Mouse (Mus musculus) stomach, embryonic 14.5 days (tissue): ENCODE results near the gene Cdh23. TPM values are rescaled to one million over a fixed set of nuclear protein-coding genes. Genes with fewer than 3 reads are reported as not detected.

Experiments used
- ATAC-seq: fragments of 200-750 bp; cut with Nextera tagmentation; 2 replicates; pipeline ENCODE4 v1.8.0; 2017; ENCODE audit warnings: low read depth, moderate TSS enrichment; ENCODE audit not compliant: insufficient number of reproducible peaks, insufficient read depth, low FRiP score
- H3K27ac ChIP-seq: fragments of 300-500 bp; sonication (generic); 2 replicates; pipeline ENCODE4 v1.5.1; 2014; ENCODE audit warnings: mild to moderate bottlenecking, low read length, moderate library complexity, mixed read lengths
- H3K27me3 ChIP-seq: fragments of 300-500 bp; sonication (generic); 2 replicates; pipeline ENCODE4 v1.6.1; 2014; ENCODE audit warnings: low read length, control low read depth, mixed read lengths; ENCODE audit not compliant: control insufficient read depth, insufficient read depth
- H3K36me3 ChIP-seq: fragments of 300-500 bp; sonication (generic); 2 replicates; pipeline ENCODE4 v1.6.1; 2014; ENCODE audit warnings: mild to moderate bottlenecking, control low read depth, low read length, moderate library complexity, mixed read lengths; ENCODE audit not compliant: control insufficient read depth, insufficient read depth
- H3K4me1 ChIP-seq: fragments of 300-500 bp; sonication (generic); 2 replicates; pipeline ENCODE4 v1.6.1; 2014; ENCODE audit warnings: low read length, control low read depth, mixed read lengths; ENCODE audit not compliant: control insufficient read depth, insufficient read depth
- H3K4me2 ChIP-seq: fragments of 300-500 bp; sonication (generic); replicated peaks from 2 replicates; pipeline ENCODE4 v1.6.1; 2014; ENCODE audit warnings: low read depth, low read length, control low read depth
- H3K4me3 ChIP-seq: fragments of 300-500 bp; sonication (generic); 2 replicates; pipeline ENCODE4 v1.5.1; 2014; ENCODE audit warnings: low read depth, low read length, control low read depth
- H3K9ac ChIP-seq: fragments of 300-500 bp; sonication (generic); replicated peaks from 2 replicates; pipeline ENCODE4 v1.6.1; 2014; ENCODE audit warnings: low read depth, mild to moderate bottlenecking, control low read depth, low read length, moderate library complexity, mixed read lengths
- H3K9me3 ChIP-seq: fragments of 300-500 bp; sonication (generic); 2 replicates; pipeline ENCODE4 v1.6.1; 2016; ENCODE audit warnings: low read depth, low read length, control low read depth; ENCODE audit not compliant: control insufficient read depth
- WGBS: fragments of 180-500 bp; shearing (Covaris S2); extraction: QIAGEN DNeasy Blood & Tissue Kit; methylation state at CpG from one replicate; pipeline ENCODE4 v1.1.7; 2014; 5-methylcytosine and 5-hydroxymethylcytosine counted together
- polyA plus RNA-seq: library from polyadenylated mRNA; unstranded; fragments of >200 nt; fragmentation: Nextera tagmentation; extraction: Ambion mirVana; gene quantifications from 2 replicates; pipeline ENCODE4 v1.2.1, GENCODE M21; 2014

Cdh23 gene
- polyA plus RNA-seq, 1 experiment from 2014 or later = 0.71 TPM

DNA sequence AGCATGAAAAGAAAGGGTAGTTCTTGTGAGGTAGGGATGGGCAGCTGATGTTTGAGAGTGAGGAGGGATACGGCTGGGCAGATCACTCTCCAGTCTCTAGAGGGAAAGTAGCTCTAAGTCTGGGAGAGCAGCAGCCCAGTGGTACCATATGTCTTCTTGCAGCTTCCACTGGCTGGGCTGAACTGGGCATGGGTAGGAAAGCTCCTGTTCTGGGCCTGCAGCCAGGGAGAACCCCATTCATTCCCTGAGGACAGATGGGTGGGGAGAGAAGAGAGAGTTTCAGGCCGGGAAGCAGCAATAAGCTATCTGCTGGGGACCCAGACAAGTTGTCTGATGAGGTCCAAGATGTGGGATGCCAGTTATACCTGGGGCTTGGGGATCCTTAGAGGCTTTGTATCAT, 326.2 kb downstream of the Cdh23 start:
- Histone ChIP-seq H3K27ac (no peak overlapping the region), H3K4me3 (no peak overlapping the region), H3K4me2 (no peak overlapping the region), H3K4me1 (0 out of 2 replicates have a peak, but pooled peaks cover 3% of the 10 kb centered on the region), H3K27me3 (no peaks in the 10 kb centered on the region), H3K9me3 (no peaks in the 10 kb centered on the region), H3K36me3 (no peaks in the 10 kb centered on the region), H3K9ac (no peak overlapping the region)
- ATAC-seq = no peak
- WGBS = 87% methylated on average over 2 of the region's 2 CpGs

DNA sequence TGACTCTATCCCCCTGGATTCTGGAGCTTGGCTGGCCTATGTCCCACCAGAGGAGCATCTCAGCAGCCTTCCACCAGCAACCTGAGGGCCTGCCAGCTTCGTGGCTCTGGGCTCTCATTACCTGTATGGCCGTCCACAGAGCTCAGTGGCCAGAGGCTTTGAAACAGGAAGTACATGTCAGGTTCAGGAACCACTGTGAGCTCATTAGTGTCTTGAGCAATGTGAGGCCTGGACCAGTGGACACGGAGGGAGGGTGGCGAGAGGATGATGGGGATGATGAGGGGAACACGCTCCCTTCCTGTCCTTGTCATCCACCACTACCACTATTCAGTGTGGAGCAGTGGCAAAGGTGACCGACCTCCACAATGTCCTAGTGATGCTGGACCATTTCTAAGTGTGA, 326.9 kb downstream of the Cdh23 start:
- Histone ChIP-seq H3K27ac (no peak overlapping the region), H3K9me3 (no peaks in the 10 kb centered on the region), H3K9ac (no peak overlapping the region), H3K4me3 (no peak overlapping the region), H3K4me2 (no peak overlapping the region), H3K27me3 (no peaks in the 10 kb centered on the region), H3K36me3 (no peaks in the 10 kb centered on the region), H3K4me1 (0 out of 2 replicates have a peak, but pooled peaks cover 3% of the 10 kb centered on the region)
- no peak for ATAC-seq
- WGBS = 85% methylated on average over 6 of the region's 6 CpGs

DNA sequence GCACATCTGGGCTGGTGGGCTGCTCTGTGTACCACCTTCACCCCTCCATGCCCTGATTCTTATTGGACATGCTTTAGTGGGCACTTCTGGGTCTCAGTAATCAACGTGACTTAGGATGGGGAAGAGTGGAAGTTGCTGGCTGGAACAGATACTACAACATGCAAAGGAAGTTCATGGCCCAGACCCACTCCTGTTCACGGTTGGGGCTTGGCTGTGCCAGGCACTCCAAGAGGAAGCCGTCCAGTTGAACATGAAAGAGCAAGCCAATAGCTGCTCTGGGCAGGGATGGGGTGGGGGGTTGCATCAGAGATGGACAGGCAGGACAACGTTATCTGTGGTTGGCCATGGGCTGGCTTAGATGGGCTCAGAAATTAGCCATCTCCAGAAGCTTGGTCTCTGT, 328.4 kb downstream of the Cdh23 start:
- WGBS = 72% methylated on average over 4 of the region's 4 CpGs
- Histone ChIP-seq H3K27me3 (no peaks in the 10 kb centered on the region), H3K36me3 (no peaks in the 10 kb centered on the region), H3K9me3 (no peaks in the 10 kb centered on the region), H3K4me3 (no peak overlapping the region), H3K9ac (no peak overlapping the region), H3K4me1 (0 out of 2 replicates have a peak, but pooled peaks cover 3% of the 10 kb centered on the region), H3K4me2 (no peak overlapping the region), H3K27ac (no peak overlapping the region)
- no peak for ATAC-seq

DNA sequence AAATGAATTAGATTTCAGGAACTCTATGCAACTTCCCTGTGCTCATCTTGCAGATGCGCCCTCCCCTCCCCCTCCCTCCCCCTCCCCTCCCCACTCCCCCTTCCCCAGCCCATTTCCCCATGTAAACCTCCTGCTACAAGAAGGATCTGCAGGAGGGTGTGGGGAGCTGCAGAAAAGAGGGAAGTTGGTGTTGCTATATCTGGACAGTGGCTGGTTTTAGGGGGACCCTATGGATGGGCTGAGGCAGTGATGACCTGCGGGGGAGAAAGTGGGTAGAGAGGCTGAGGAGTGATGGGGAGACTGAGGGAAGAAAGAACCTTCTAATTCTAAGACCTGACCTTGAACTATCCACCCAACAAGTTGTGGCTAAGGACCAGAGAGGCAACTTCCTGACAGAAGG, 329.1 kb downstream of the Cdh23 start:
- 72% methylated on average over 2 of the region's 2 CpGs for WGBS
- Histone ChIP-seq H3K9me3 (no peaks in the 10 kb centered on the region), H3K36me3 (no peaks in the 10 kb centered on the region), H3K4me1 (0 out of 2 replicates have a peak, but pooled peaks cover 7% of the 10 kb centered on the region), H3K9ac (no peak overlapping the region), H3K27me3 (no peaks in the 10 kb centered on the region), H3K27ac (no peak overlapping the region), H3K4me2 (no peak overlapping the region), H3K4me3 (no peak overlapping the region)
- ATAC-seq = no peak

- Histone ChIP-seq H3K4me1 (0 out of 2 replicates have a peak, but pooled peaks cover 7% of the 10 kb centered on the region), H3K4me3 (no peak overlapping the region), H3K9me3 (no peaks in the 10 kb centered on the region), H3K27ac (no peak overlapping the region), H3K4me2 (no peak overlapping the region), H3K36me3 (no peaks in the 10 kb centered on the region), H3K9ac (no peak overlapping the region), H3K27me3 (no peaks in the 10 kb centered on the region)
- ATAC-seq = no peak
- 67% methylated on average over 6 of the region's 6 CpGs for whole genome bisulfite sequencing
These were observed 332.9 kb downstream of the Cdh23 start for GRCm38 (mm10) chr10:60363426-60363825.

GRCm38 (mm10) chr10:60362310-60362628, 334.0 kb downstream of the Cdh23 start:
- Histone ChIP-seq H3K4me2 (no peak overlapping the region), H3K27ac (peak overlapping the region; percentile 33; the same call in 1 of the 2 replicates), H3K27me3 (no peaks in the 10 kb centered on the region), H3K9ac (no peak overlapping the region), H3K4me1 (0 out of 2 replicates have a peak, but pooled peaks cover 7% of the 10 kb centered on the region), H3K4me3 (no peak overlapping the region), H3K36me3 (no peaks in the 10 kb centered on the region), H3K9me3 (no peaks in the 10 kb centered on the region)
- no peak for ATAC-seq
- 47% methylated on average over 2 of the region's 2 CpGs for WGBS

- H3K36me3 ChIP-seq = no peaks in the 10 kb centered on the region
- no peaks in the 10 kb centered on the region for H3K9me3 ChIP-seq
- H3K27me3 ChIP-seq = no peaks in the 10 kb centered on the region
- H3K9ac ChIP-seq = no peak overlapping the region
- no peak overlapping the region for H3K4me2 ChIP-seq
- H3K4me3 ChIP-seq = no peak overlapping the region
- H3K27ac ChIP-seq = peak overlapping the region; percentile 33; the same call in 1 of the 2 replicates
- ATAC-seq = no peak
- 0 out of 2 replicates have a peak, but pooled peaks cover 7% of the 10 kb centered on the region for H3K4me1 ChIP-seq
- 47% methylated on average over 12 of the region's 12 CpGs for WGBS
These were observed 334.5 kb downstream of the Cdh23 start for GRCm38 (mm10) chr10:60361615-60362309.

DNA sequence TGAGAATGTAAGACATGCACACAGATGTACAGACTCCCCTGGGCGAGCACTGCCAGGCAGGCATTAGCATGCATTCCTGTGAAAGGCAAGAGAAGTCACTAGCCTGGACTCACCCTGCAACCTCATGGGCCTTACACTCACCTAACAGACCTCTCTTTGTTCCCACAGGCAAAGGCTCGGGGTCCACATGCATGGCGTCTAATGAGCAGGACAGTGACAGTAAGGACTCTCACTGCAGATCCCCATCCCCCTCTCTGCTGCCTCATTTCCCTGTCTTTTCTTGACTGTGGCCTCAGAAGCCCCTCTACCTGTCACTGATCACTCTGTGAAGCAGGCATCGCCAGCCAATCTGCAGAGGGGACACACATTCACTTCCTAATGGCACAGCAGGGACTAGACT, 337.5 kb downstream of the Cdh23 start:
- H3K9ac ChIP-seq = no peak overlapping the region
- no peak overlapping the region for H3K4me3 ChIP-seq
- no peak overlapping the region for H3K27ac ChIP-seq
- H3K36me3 ChIP-seq = no peaks in the 10 kb centered on the region
- WGBS = 55% methylated on average over 4 of the region's 4 CpGs
- peaks cover 10% of the 10 kb centered on the region; the same call in 1 of the 2 replicates for H3K4me1 ChIP-seq
- no peaks in the 10 kb centered on the region for H3K27me3 ChIP-seq
- no peaks in the 10 kb centered on the region for H3K9me3 ChIP-seq
- ATAC-seq = no peak
- H3K4me2 ChIP-seq = no peak overlapping the region

GRCm38 (mm10) chr10:60357901-60358300, 338.4 kb downstream of the Cdh23 start:
- no peaks in the 10 kb centered on the region for H3K9me3 ChIP-seq
- H3K36me3 ChIP-seq = no peaks in the 10 kb centered on the region
- H3K4me2 ChIP-seq = no peak overlapping the region
- no peak overlapping the region for H3K27ac ChIP-seq
- no peaks in the 10 kb centered on the region for H3K27me3 ChIP-seq
- H3K9ac ChIP-seq = no peak overlapping the region
- ATAC-seq = no peak
- H3K4me1 ChIP-seq = peaks cover 11% of the 10 kb centered on the region; the same call in 1 of the 2 replicates
- 94% methylated on average over 14 of the region's 14 CpGs for WGBS
- H3K4me3 ChIP-seq = no peak overlapping the region
